Mouse (Mus musculus) stomach, postnatal 0 days (tissue): ENCODE measurements around the gene Mtfr1l.

Experiments used
- CTCF ChIP-seq: IDR thresholded peaks from 2 replicates; pipeline ENCODE4 v1.5.1; 2016; ENCODE audit warnings: antibody characterized with exemption, low read depth, mild to moderate bottlenecking, moderate library complexity
- EP300 ChIP-seq: optimal IDR thresholded peaks from 2 replicates; pipeline ENCODE3; 2016; ENCODE audit warnings: antibody characterized with exemption

DNA sequence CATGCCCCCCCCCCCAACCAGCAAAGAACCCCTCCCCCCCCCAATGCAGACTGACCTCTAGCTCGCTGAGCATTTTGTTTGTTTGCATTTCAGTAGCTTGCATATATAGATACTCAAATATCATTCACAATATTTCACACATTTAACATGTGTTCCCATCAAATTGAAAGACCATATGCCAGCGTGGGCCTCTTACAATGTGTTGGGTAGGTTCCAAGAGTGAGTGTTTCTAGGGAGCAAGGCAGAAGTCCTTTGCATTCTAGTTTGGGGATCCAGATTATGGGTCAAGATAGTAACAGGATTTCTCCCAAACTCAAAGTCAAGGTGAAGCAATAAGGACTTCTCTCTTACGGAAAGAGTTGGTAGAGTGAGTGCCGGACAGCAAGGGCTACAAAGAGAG is 16.6 kb downstream of the Mtfr1l start:
- TF ChIP-seq CTCF (no peak), EP300 (no peak)
